Mouse (Mus musculus) lung, postnatal 0 days (tissue): ENCODE data around the gene Prtg.

ENCODE experiments used
- CTCF ChIP-seq: IDR thresholded peaks from 2 replicates; pipeline ENCODE4 v1.5.1; 2016; ENCODE audit warnings: antibody characterized with exemption, mild to moderate bottlenecking
- EP300 ChIP-seq: IDR thresholded peaks from 2 replicates; pipeline ENCODE4 v1.6.1; 2016; ENCODE audit warnings: antibody characterized with exemption, mild to moderate bottlenecking, control low read depth

GRCm38 (mm10) chr9:72781466-72781865 is 25.2 kb upstream of the Prtg start:
- TF ChIP-seq CTCF (no peak), EP300 (no peak)
